Mouse (Mus musculus): ENCODE results near the gene Ybx1. TPM values are rescaled to one million over a fixed set of nuclear protein-coding genes. Genes with fewer than 3 reads are reported as not detected.

The Ybx1 gene
- polyA plus RNA-seq, 1 experiment from 2014 or later: 637 TPM

- 83% methylated on average over 5 of the region's 5 CpGs for WGBS
- H3K4me3 ChIP-seq: no peak overlapping the region
- no peak for ATAC-seq (ENCODE audit: low FRiP score, low read depth)
- no peaks in the 10 kb centered on the region for H3K4me1 ChIP-seq
- no peak overlapping the region for H3K9ac ChIP-seq
- no peak overlapping the region for H3K4me2 ChIP-seq (replicated peaks)
- H3K36me3 ChIP-seq: no peaks in the 10 kb centered on the region
- no peaks in the 10 kb centered on the region for H3K9me3 ChIP-seq
- H3K27me3 ChIP-seq: no peaks in the 10 kb centered on the region
- no peak overlapping the region for H3K27ac ChIP-seq
Observed at GRCm38 (mm10) chr4:119262483-119262882, 31.9 kb downstream of the Ybx1 start.

- H3K36me3 ChIP-seq: no peaks in the 10 kb centered on the region
- H3K9ac ChIP-seq: no peak overlapping the region
- H3K4me1 ChIP-seq: no peaks in the 10 kb centered on the region
- no peaks in the 10 kb centered on the region for H3K27me3 ChIP-seq
- no peaks in the 10 kb centered on the region for H3K9me3 ChIP-seq
- H3K27ac ChIP-seq: no peak overlapping the region
- 44% methylated on average over 7 of the region's 7 CpGs for WGBS
- no peak overlapping the region for H3K4me3 ChIP-seq
- ATAC-seq (ENCODE audit: low FRiP score, low read depth): no peak
- H3K4me2 ChIP-seq (replicated peaks): no peak overlapping the region
Observed at GRCm38 (mm10) chr4:119261087-119261713, 33.2 kb downstream of the Ybx1 start.

GRCm38 (mm10) chr4:119259344-119260254 is 34.8 kb downstream of the Ybx1 start:
- H3K9me3 ChIP-seq: no peaks in the 10 kb centered on the region
- ATAC-seq (ENCODE audit: low FRiP score, low read depth): no peak
- H3K27me3 ChIP-seq: no peaks in the 10 kb centered on the region
- H3K27ac ChIP-seq: no peak overlapping the region
- no peak overlapping the region for H3K4me3 ChIP-seq
- WGBS: 84% methylated on average over 15 of the region's 15 CpGs
- no peak overlapping the region for H3K4me2 ChIP-seq (replicated peaks)
- peaks cover 10% of the 10 kb centered on the region for H3K4me1 ChIP-seq
- H3K36me3 ChIP-seq: no peaks in the 10 kb centered on the region
- H3K9ac ChIP-seq: no peak overlapping the region

- no peaks in the 10 kb centered on the region for H3K9me3 ChIP-seq
- ATAC-seq (ENCODE audit: low FRiP score, low read depth): no peak
- 75% methylated on average over 6 of the region's 6 CpGs for WGBS
Observed at GRCm38 (mm10) chr4:119257083-119257482, 37.3 kb downstream of the Ybx1 start.

GRCm38 (mm10) chr4:119255351-119255750 is 39.1 kb downstream of the Ybx1 start, which contains the start of gene Cldn19:
Gene Cldn19 (plus strand): TSS chr4:119255414.
- peak within 1 kb of the TSS; percentile 31; the same call in 1 of the 2 replicates for H3K9ac ChIP-seq
- H3K27me3 ChIP-seq: no peaks in the 10 kb centered on the region
- no peaks in the 10 kb centered on the region for H3K36me3 ChIP-seq
- WGBS: 81% methylated on average over 12 of the region's 12 CpGs
- no peak within 1 kb of the TSS for H3K4me3 ChIP-seq
- H3K27ac ChIP-seq: peak within 1 kb of the TSS; percentile 83
- peaks cover 22% of the 10 kb centered on the region for H3K4me1 ChIP-seq
- H3K9me3 ChIP-seq: no peaks in the 10 kb centered on the region
- ATAC-seq (ENCODE audit: low FRiP score, low read depth): no peak
- H3K4me2 ChIP-seq (replicated peaks): peak within 1 kb of the TSS; percentile 30

More at GRCm38 (mm10) chr4:119257083-119257482, 37.3 kb downstream of the Ybx1 start:
- H3K36me3 ChIP-seq: no peaks in the 10 kb centered on the region
- no peaks in the 10 kb centered on the region for H3K27me3 ChIP-seq
- H3K4me1 ChIP-seq: peaks cover 22% of the 10 kb centered on the region
- H3K4me3 ChIP-seq: no peak overlapping the region
- H3K4me2 ChIP-seq (replicated peaks): no peak overlapping the region
- no peak overlapping the region for H3K27ac ChIP-seq
- no peak overlapping the region for H3K9ac ChIP-seq

GRCm38 (mm10) chr4:119254012-119254618 is 40.3 kb downstream of the Ybx1 start:
- WGBS: 30% methylated on average over 9 of the region's 9 CpGs
- ATAC-seq (ENCODE audit: low FRiP score, low read depth): peak; percentile 51
- H3K9ac ChIP-seq: peak overlapping the region; percentile 31; the same call in 1 of the 2 replicates
- H3K4me3 ChIP-seq: no peak overlapping the region
- H3K4me2 ChIP-seq (replicated peaks): peak overlapping the region; percentile 30
- H3K27ac ChIP-seq: peak overlapping the region; percentile 83
- peaks cover 22% of the 10 kb centered on the region for H3K4me1 ChIP-seq
- no peaks in the 10 kb centered on the region for H3K27me3 ChIP-seq
- H3K9me3 ChIP-seq: no peaks in the 10 kb centered on the region
- H3K36me3 ChIP-seq: no peaks in the 10 kb centered on the region

GRCm38 (mm10) chr4:119252025-119252808 is 42.2 kb downstream of the Ybx1 start:
- no peak overlapping the region for H3K4me3 ChIP-seq
- peaks cover 29% of the 10 kb centered on the region for H3K4me1 ChIP-seq
- H3K27ac ChIP-seq: no peak overlapping the region
- no peak overlapping the region for H3K4me2 ChIP-seq (replicated peaks)
- WGBS: 60% methylated on average over 7 of the region's 7 CpGs
- ATAC-seq (ENCODE audit: low FRiP score, low read depth): no peak
- H3K27me3 ChIP-seq: no peaks in the 10 kb centered on the region
- peaks cover 13% of the 10 kb centered on the region for H3K36me3 ChIP-seq
- H3K9ac ChIP-seq: no peak overlapping the region
- H3K9me3 ChIP-seq: no peaks in the 10 kb centered on the region

GRCm38 (mm10) chr4:119248407-119248965 is 45.9 kb downstream of the Ybx1 start:
- H3K27me3 ChIP-seq: no peaks in the 10 kb centered on the region
- no peak overlapping the region; the same call in 1 of the 2 replicates for H3K9ac ChIP-seq
- 82% methylated on average over 11 of the region's 11 CpGs for WGBS
- no peak overlapping the region for H3K4me3 ChIP-seq
- ATAC-seq (ENCODE audit: low FRiP score, low read depth): no peak
- H3K27ac ChIP-seq: no peak overlapping the region
- peaks cover 9% of the 10 kb centered on the region for H3K4me1 ChIP-seq
- peaks cover 51% of the 10 kb centered on the region for H3K36me3 ChIP-seq
- no peak overlapping the region for H3K4me2 ChIP-seq (replicated peaks)
- no peaks in the 10 kb centered on the region for H3K9me3 ChIP-seq

GRCm38 (mm10) chr4:119247462-119248235 is 46.8 kb downstream of the Ybx1 start:
- Histone ChIP-seq H3K36me3 (peaks cover 59% of the 10 kb centered on the region), H3K27me3 (no peaks in the 10 kb centered on the region), H3K9me3 (no peaks in the 10 kb centered on the region), H3K27ac (peak overlapping the region; percentile 10; the same call in 1 of the 2 replicates), H3K4me1 (0 out of 2 replicates have a peak, but pooled peaks cover 8% of the 10 kb centered on the region), H3K9ac (no peak overlapping the region), H3K4me3 (no peak overlapping the region), H3K4me2 (replicated peaks) (no peak overlapping the region)
- WGBS: 38% methylated on average over 13 of the region's 13 CpGs
- peak; percentile 65 for ATAC-seq (ENCODE audit: low FRiP score, low read depth)

- H3K9ac ChIP-seq: no peak overlapping the region
- no peak overlapping the region for H3K4me3 ChIP-seq
- no peaks in the 10 kb centered on the region for H3K9me3 ChIP-seq
- ATAC-seq (ENCODE audit: low FRiP score, low read depth): no peak
- 82% methylated on average over 14 of the region's 14 CpGs for WGBS
- no peaks in the 10 kb centered on the region for H3K27me3 ChIP-seq
- 0 out of 2 replicates have a peak, but pooled peaks cover 8% of the 10 kb centered on the region for H3K4me1 ChIP-seq
- H3K4me2 ChIP-seq (replicated peaks): no peak overlapping the region
- H3K27ac ChIP-seq: no peak overlapping the region
- H3K36me3 ChIP-seq: peaks cover 68% of the 10 kb centered on the region
Observed at GRCm38 (mm10) chr4:119246688-119247225, 47.6 kb downstream of the Ybx1 start.

All from limb, embryonic 13.5 days (tissue).